Mouse (Mus musculus): Measurements from ENCODE around the gene Dmrta2.

Dmrta2 gene

DNA sequence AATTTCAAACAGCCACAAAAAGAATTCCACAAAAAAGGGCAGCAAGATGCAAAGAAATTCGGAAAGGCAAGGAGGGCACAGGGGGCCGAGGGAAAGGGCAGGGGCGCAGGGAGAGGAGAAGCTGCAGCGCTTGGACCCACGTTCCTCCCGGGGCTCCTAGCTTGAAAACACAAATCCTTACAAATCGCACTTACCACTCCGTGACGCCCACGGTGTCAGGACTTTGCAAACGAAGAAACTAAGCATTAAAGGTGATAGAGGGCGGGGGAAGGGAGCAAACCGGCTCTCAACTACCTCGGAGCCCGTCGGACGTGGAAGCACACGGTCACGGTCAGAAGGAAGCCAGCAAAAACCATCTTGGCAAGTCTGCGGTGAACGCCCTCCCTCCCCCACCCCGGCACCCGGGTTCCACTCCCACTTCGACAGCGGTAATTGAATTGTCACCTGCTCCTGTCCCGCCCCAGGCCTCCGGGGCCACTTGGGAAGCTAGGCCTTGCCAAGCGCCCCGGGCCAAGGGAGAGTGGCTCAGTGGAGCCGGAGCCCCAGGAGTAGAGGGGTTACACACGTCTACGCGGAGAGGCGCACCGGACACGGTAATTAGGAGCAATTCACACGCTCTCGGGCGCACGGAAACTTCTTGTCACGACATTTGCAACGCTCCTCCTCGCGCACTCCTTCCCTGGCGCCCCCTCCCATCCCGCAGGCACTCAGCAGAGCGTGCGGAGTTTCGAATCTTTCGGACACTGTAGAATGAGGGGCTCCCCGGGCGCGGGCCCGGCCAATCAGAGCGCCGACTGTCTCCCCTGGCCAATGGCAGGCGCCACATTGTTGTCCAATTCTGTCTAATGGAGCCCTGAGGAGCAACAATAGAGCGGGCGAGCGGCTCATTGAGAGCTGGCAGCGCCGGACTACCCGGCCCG lies at the start of gene Dmrta2:
Gene Dmrta2, plus strand, starts transcription at position 906 of the 920 bp plus-strand sequence.
- no peak for DNase-seq (ENCODE audit: low spot score)

GRCm38 (mm10) chr4:109929058-109929457 lies 48.8 kb upstream of the Dmrta2 start:
- no peak for DNase-seq (ENCODE audit: low spot score)

DNA sequence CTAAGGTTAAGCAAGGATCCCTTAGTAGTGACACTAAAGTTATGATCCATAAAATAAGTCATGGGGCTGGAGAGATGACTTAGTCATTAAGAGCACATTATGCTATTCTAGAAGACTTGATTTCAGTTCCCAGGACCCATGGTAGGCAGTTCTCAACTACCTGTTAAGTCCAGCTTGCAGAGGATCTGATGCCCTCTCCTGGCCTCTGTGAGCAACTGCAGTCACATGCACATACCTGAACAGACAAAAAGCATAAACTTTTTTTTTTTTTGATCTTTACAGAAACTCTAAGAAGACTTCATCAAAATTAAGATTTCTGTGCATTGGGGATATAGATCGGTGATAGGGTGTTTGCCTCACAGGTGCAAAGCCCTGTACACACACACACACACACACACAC lies 47.4 kb upstream of the Dmrta2 start:
- no peak for DNase-seq (ENCODE audit: low spot score)

DNA sequence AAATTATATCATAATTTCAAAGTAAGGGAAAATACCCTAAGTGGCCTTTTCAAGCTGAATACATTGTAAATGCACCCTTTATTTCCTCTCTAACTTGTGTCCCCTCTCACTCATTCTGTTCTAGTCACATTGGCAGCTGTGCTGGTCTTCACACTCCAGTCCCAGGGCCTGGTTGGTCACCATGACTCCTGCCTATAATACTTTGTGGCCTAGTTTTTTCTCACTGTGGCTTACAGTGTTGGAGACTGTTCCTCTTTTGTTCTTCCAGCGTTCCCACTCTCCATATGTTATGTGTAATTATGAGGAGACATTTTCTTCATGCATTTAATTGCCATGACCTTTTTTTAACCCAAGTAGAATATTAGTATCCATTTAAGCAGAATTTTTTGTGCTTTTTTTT lies 46.9 kb upstream of the Dmrta2 start:
- DNase-seq (ENCODE audit: low spot score), result no peak

GRCm38 (mm10) chr4:109936557-109936956 lies 41.3 kb upstream of the Dmrta2 start:
- DNase-seq (ENCODE audit: low spot score), result no peak

GRCm38 (mm10) chr4:109939291-109939690 lies 38.6 kb upstream of the Dmrta2 start:
- no peak for DNase-seq (ENCODE audit: low spot score)

GRCm38 (mm10) chr4:109945554-109945953 lies 32.3 kb upstream of the Dmrta2 start:
- no peak for DNase-seq (ENCODE audit: low spot score)

GRCm38 (mm10) chr4:109949307-109949706 lies 28.5 kb upstream of the Dmrta2 start:
- no peak for DNase-seq (ENCODE audit: low spot score)

- no peak for DNase-seq (ENCODE audit: low spot score)
Observed at GRCm38 (mm10) chr4:109953509-109953908, 24.3 kb upstream of the Dmrta2 start.

DNA sequence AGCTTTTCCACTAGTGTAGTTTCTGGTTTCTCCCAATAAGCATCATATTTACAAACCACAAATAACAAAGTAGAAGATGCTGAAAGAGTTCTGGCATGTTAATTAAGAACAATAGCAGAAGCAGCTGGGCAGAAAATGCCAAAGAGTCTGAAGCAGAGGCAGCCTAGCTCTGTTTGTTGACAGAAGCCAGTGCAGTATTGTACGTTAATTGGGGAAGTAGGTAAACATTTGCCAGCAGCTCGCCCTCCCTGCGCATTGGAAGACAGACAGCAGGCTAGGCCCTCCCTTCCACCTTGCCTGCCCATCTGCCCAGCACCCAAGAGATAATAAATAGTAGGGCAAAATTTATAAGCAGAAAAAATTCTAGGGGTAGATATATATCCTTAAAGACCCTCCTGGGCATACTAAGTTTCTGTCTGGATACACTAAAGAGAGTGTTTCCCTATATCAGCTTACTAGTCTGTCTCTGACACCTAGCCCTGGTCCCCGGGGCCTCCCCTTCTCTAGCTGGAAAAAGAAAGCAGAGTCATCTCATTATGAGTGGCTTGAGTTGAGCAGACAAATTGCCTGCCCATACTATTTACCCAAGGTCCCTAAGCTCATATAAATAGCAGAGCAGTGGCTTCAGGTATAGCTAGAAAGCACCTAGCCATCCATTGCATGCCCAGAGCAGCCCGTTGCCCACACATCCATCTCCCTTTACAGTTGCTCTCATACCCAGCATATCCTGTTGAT lies 17.5 kb upstream of the Dmrta2 start:
- no peak for DNase-seq (ENCODE audit: low spot score)

DNA sequence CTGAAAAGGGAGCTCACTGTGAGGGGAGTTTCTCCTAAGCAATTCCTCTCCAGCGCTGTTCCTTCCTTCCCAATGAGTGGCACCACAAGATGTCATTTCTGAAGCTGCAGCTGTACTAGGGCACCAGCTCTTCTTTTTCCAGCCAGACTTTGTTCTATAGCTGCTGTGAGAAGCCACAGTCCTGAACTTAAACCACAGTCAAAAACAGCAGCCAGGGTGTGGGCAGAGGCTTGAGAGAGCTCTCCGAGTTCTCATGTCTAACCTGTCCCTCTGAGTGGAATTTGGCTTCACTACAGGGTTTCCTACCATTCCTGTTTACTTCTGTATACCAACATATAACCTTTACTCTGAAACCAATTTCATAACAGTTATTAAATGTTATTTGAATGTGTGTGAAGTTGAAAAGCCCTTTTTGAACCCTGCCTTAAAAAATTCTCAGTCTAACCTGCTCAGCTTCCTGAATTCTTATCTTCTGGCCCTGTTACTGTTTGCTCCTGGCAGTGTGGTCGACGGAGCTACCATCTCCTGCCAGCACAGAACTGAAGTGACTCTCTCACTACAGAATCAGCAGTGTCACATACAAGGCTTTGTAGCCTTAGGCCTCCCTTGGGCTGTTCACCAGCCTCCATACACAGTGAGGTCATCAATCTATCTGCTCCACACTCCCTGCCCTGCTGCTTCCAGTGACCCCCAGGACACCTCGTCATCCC lies 14.1 kb upstream of the Dmrta2 start:
- DNase-seq (ENCODE audit: low spot score), result no peak

DNA sequence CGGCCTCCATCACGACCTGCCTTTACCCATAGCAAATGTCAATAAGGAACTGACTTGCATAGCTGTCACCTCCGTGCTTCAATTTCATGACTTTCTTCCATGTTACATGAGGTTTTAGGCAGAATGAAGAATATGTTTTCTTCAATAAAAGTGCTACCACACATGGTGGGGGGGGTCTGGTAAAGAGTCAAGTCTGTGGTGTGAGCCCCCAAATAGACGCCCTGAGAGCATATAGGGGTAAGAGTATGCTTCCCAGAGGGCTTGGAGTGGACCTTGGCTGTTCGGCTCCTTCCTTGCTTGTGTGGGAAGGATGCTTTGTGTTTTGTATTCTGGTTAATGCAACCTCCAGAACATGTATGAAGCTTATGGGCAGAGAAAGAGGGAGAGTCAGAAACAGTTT lies 8.3 kb upstream of the Dmrta2 start:
- DNase-seq (ENCODE audit: low spot score), result no peak

DNA sequence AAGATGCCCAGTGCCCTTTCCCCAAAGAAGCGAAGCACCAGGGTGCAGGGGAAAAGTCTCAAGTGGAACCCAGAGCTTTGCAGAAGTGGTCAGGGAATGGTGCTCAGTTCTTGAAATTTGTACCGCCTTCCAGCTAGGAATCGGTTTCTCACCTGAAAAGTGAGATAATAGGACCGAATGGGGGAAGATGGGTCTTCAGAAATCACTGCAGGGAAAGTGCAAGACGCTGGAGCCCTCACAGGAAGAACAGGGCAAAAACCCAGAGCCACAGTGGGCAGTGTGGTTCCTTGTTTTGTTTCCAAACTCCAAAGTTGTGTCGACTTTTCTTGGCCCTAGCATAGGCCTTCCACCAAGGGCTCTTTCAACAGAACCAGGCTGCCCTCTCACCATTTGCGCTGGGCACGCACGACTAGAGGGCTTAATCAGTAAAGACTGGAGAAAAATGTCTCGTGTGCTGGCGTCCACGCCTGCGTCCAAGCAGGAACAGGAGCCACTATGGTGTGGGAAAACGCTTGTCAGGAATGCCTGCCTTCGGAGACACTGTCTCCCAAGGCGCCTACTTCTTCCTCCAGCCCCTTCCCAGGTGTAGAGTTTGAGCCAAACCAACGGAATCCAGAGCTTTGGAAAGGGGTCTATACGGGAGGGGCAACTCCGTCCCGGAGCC lies 3.7 kb upstream of the Dmrta2 start:
- no peak for DNase-seq (ENCODE audit: low spot score)

GRCm38 (mm10) chr4:109974655-109975380 lies 3.0 kb upstream of the Dmrta2 start:
- no peak for DNase-seq (ENCODE audit: low spot score)

DNA sequence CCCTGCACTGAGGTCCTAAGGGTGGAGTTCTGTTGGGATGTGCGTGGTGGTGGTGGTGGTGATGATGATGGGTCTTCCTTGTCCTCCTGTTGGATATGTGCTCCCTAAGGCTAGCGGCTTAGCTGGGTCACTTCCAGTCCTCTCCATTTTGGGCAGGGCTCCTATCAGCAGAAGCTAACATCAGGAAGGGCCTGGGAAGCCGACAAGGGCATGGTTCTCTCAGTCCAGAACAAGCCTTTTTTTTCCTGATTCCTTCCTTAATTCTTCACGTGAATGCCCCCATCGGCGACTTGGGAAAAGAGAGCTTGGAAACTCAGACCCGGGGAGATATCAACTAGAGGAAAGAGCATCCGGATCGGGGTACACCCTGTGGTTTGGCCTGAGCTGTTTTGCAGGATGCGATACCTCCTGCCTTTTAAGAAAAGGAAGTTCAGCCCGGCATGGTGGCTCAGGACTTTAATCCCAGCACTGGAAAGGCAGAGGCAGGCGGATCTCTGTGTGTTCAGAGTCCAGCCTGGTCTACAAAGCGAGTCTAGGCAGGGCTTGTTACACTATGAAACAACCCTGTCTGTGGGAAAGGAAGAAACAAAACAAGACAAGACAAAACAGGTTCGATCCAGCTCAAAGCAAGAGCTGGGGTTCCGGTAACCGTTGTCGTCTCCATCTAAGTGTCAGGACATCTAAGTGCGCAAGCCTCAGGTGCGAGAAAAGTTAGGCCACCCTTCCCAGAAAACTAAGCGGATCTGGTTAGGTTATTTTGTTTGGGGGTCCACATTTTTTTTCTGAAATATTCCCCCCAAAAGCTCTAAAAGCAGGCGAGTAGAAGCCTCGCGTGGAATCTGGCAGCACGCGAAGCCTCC lies 2.2 kb upstream of the Dmrta2 start:
- no peak for DNase-seq (ENCODE audit: low spot score)

GRCm38 (mm10) chr4:109976273-109977147 lies 1.3 kb upstream of the Dmrta2 start:
- DNase-seq (ENCODE audit: low spot score), result no peak

- DNase-seq (ENCODE audit: low spot score), result no peak
Observed at GRCm38 (mm10) chr4:109978068-109978857, 410 bp downstream of the Dmrta2 start.

- no peak for DNase-seq (ENCODE audit: low spot score)
Observed at GRCm38 (mm10) chr4:109978858-109979340, 1.0 kb downstream of the Dmrta2 start.
